Mouse (Mus musculus) intestine, postnatal 0 days (tissue): ENCODE results near the gene Slc35e2. TPM values are rescaled to one million over a fixed set of nuclear protein-coding genes. Genes with fewer than 3 reads are reported as not detected.

Experiments used
- ATAC-seq: fragments of 200-750 bp; cut with Nextera tagmentation; 2 replicates; pipeline ENCODE4 v1.8.0; 2017; ENCODE audit warnings: mild to moderate bottlenecking, moderate TSS enrichment, moderate library complexity
- H3K27ac ChIP-seq: fragments of 300-500 bp; sonication (generic); 2 replicates; pipeline ENCODE4 v1.5.1; 2014; ENCODE audit warnings: mild to moderate bottlenecking, low read depth, low read length, moderate library complexity
- H3K27me3 ChIP-seq: fragments of 300-500 bp; sonication (generic); replicated peaks from 2 replicates; pipeline ENCODE4 v1.6.1; 2014; ENCODE audit warnings: low read length, mixed read lengths; ENCODE audit not compliant: control insufficient read depth, insufficient read depth
- H3K36me3 ChIP-seq: fragments of 300-500 bp; sonication (generic); 2 replicates; pipeline ENCODE4 v1.6.1; 2014; ENCODE audit warnings: mild to moderate bottlenecking, moderate library complexity; ENCODE audit not compliant: control insufficient read depth, insufficient read depth
- H3K4me1 ChIP-seq: fragments of 300-500 bp; sonication (generic); replicated peaks from 2 replicates; pipeline ENCODE4 v1.6.1; 2014; ENCODE audit warnings: antibody characterized with exemption, low read length, mixed read lengths; ENCODE audit not compliant: control insufficient read depth, insufficient read depth
- H3K4me2 ChIP-seq: fragments of 300-500 bp; sonication (generic); replicated peaks from 2 replicates; pipeline ENCODE4 v1.6.1; 2014; ENCODE audit warnings: low read depth, mild to moderate bottlenecking, moderate library complexity
- H3K4me3 ChIP-seq: fragments of 300-500 bp; sonication (generic); 2 replicates; pipeline ENCODE4 v1.5.1; 2014; ENCODE audit warnings: low read depth, low read length
- H3K9ac ChIP-seq: fragments of 300-500 bp; sonication (generic); 2 replicates; pipeline ENCODE4 v1.6.1; 2014; ENCODE audit warnings: mild to moderate bottlenecking, low read depth, low read length
- H3K9me3 ChIP-seq: fragments of 300-500 bp; sonication (generic); 2 replicates; pipeline ENCODE4 v1.6.1; 2016; ENCODE audit warnings: mixed run types; ENCODE audit not compliant: control insufficient read depth
- CTCF ChIP-seq: sonication (generic); IDR thresholded peaks from 2 replicates; pipeline ENCODE4 v1.5.1; 2016; ENCODE audit warnings: low read depth, mild to moderate bottlenecking, control low read depth, antibody characterized with exemption, moderate library complexity
- WGBS: fragments of 180-500 bp; shearing (Covaris S2); extraction: QIAGEN DNeasy Blood & Tissue Kit; methylation state at CpG from one replicate; pipeline ENCODE4 v1.1.7; 2014; 5-methylcytosine and 5-hydroxymethylcytosine counted together
- polyA plus RNA-seq: library from polyadenylated mRNA; unstranded; fragments of >200 nt; fragmentation: Nextera tagmentation; extraction: Ambion mirVana; gene quantifications from 2 replicates; pipeline ENCODE4 v1.2.1, GENCODE M21; 2015

Gene Slc35e2
- 5.1 and 6.1 TPM in 2 replicates for polyA plus RNA-seq

DNA sequence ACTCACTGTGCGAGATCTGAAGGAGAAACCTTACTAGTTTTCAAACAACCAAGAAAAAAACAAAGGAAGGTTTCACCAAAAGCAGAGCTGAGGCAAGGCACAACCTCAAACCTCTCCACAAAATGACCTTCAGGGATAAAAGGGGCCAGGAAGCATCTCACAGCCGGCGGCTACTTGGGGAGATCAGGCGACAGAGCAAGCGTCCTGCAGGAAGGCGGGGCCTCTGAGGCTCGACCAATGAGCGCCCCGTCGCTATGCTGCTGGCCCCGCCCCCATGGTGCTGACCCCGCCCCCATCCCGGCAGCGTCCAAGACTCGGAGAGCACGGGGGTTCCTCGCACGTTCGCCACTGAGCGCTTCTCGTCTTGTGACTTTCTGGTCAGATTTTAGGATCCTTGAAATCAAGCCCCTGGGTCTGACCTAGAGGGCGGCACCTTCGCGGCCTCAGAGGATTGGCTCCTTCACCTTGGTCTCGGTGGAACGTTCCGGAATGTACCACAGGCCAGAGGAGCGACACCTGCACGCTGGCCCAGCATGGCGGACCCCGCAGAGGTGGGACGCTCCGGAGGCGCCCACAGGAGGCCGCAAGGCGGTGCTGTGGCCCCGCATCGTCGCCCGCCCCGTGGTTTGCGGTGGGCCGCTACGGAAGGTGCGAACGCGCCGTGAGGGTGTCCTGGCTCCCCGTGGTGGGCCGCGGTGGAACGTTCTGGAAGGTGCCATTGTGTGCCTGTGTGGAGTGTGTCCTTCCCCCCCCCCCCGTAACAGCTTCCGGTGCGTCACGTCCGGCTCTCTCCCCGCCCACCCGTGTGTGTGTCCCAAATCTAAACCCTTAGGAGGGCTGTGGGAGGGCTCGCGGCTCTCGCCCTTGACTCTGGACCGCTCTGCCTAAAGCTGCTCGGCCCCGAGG lies at the start of gene Slc35e2:
Slc35e2 (plus strand) TSS at position 326 of the 906 bp plus-strand sequence.
- TF ChIP-seq CTCF, result peak; percentile 61
- Histone ChIP-seq H3K4me2 (peak within 1 kb of the TSS; percentile 97), H3K9me3 (no peaks in the 10 kb centered on the region), H3K27me3 (no peaks in the 10 kb centered on the region), H3K9ac (peak within 1 kb of the TSS; percentile 92), H3K27ac (peak within 1 kb of the TSS; percentile 97), H3K4me1 (no peaks in the 10 kb centered on the region), H3K36me3 (peaks cover 5% of the 10 kb centered on the region; the same call in 1 of the 2 replicates), H3K4me3 (peak within 1 kb of the TSS; percentile 98)
- WGBS, result under 1% methylated on average over 65 of the region's 65 CpGs
- peak; percentile 95 for ATAC-seq

DNA sequence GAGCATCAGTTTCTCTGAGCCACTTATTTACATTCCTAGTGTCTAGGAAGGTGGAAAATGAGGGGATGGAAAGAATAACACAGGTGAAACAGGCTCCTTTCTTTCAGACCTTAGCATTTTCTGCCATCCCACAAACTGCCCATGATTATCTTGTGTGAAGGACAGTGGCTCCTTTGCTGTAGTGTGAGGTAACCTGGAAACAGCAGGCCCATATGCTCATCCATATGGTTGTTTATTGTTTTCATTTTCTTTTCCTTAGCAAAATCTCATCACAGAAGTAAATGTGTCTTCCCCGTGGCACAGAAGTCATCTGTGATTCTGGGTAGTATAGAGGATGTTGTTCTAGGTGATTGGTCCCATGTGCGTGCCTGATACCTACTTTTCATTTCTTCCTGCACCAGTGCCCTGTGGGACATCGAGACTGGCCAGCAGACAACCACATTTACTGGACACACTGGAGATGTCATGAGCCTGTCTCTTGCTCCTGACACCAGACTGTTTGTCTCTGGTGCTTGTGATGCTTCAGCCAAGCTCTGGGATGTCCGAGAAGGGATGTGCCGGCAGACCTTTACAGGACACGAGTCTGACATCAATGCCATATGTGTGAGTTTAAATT lies 48.2 kb upstream of the Slc35e2 start:
- no peak for TF ChIP-seq CTCF
- Histone ChIP-seq H3K27me3 (no peaks in the 10 kb centered on the region), H3K9me3 (no peaks in the 10 kb centered on the region), H3K36me3 (peaks cover 74% of the 10 kb centered on the region), H3K4me2 (no peak overlapping the region), H3K27ac (no peak overlapping the region; the same call in 1 of the 2 replicates), H3K9ac (no peak overlapping the region), H3K4me1 (no peaks in the 10 kb centered on the region), H3K4me3 (no peak overlapping the region)
- no peak for ATAC-seq
- 91% methylated on average over 6 of the region's 6 CpGs for WGBS

DNA sequence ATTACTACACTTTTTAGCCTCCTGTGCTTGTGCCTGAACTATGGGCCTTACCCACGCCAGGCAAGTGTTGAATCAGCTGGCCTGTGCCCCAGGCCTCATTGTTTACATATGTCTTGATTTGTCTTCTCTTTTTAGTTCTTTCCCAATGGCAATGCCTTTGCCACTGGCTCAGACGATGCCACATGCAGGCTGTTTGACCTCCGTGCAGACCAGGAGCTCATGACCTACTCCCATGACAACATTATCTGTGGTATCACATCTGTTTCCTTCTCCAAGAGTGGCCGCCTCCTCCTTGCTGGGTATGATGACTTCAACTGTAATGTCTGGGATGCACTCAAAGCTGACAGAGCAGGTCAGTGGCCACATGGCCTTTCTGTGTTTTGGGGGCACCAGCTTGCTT lies 46.3 kb upstream of the Slc35e2 start:
- Histone ChIP-seq H3K9me3 (no peaks in the 10 kb centered on the region), H3K4me1 (no peaks in the 10 kb centered on the region), H3K27me3 (no peaks in the 10 kb centered on the region), H3K4me2 (no peak overlapping the region), H3K27ac (no peak overlapping the region), H3K9ac (no peak overlapping the region), H3K36me3 (peaks cover 73% of the 10 kb centered on the region), H3K4me3 (no peak overlapping the region)
- ATAC-seq, result no peak
- no peak for TF ChIP-seq CTCF
- WGBS, result 47% methylated on average over 4 of the region's 4 CpGs

DNA sequence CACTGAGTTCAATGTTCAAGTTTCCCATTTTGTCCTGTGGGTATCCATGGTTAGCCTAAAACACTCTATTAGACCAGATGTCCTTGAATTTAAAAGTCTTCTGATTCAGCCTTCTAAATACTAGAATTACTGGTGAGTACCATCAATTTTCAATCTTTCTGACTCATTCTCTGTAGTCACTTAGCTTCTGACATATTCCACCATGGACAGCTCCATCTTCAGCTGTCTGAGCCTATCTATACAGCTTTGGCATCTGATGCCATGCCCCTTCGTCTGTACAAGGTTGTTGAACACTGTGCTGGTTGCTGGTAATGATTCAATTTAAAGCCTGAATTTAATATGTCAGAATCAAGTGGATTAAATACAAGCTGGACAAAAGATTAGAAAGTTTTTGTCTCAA lies 45.8 kb upstream of the Slc35e2 start:
- ATAC-seq, result no peak
- no peak for TF ChIP-seq CTCF

DNA sequence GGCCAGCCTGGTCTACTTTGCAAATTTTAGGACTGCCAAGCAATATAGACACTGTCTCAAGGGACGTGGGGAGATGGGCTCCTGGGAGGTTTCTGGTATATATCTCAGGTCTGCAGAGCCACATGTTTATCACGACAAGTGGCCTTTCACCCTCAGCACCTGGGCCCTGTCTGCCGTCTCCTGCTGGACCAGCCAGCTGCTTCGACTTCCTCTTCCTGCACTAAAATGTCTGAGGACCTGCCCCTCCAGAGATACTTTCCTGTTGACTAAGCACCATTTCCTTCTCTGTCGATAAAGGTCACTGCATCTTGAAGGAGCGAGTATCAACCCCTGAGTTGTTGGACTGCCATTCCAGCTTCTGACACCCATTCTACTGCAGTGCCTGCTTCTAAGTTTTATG lies 41.8 kb upstream of the Slc35e2 start:
- Histone ChIP-seq H3K36me3 (peaks cover 58% of the 10 kb centered on the region), H3K9ac (no peak overlapping the region), H3K4me3 (no peak overlapping the region), H3K27me3 (no peaks in the 10 kb centered on the region), H3K4me2 (no peak overlapping the region), H3K27ac (no peak overlapping the region; the same call in 1 of the 2 replicates), H3K9me3 (no peaks in the 10 kb centered on the region), H3K4me1 (peaks cover 6% of the 10 kb centered on the region; the same call in 1 of the 2 replicates)
- no peak for ATAC-seq
- no peak for TF ChIP-seq CTCF
- 24% methylated on average over 6 of the region's 6 CpGs for WGBS

More for the DNA sequence above, 45.8 kb upstream of the Slc35e2 start:
- no peaks in the 10 kb centered on the region for H3K27me3 ChIP-seq
- no peak overlapping the region for H3K9ac ChIP-seq
- peaks cover 79% of the 10 kb centered on the region for H3K36me3 ChIP-seq
- H3K4me1 ChIP-seq, result no peaks in the 10 kb centered on the region
- no peaks in the 10 kb centered on the region for H3K9me3 ChIP-seq
- WGBS, result 57% methylated on average over 1 of the region's 1 CpGs
- no peak overlapping the region for H3K4me3 ChIP-seq
- H3K4me2 ChIP-seq, result no peak overlapping the region
- no peak overlapping the region for H3K27ac ChIP-seq

DNA sequence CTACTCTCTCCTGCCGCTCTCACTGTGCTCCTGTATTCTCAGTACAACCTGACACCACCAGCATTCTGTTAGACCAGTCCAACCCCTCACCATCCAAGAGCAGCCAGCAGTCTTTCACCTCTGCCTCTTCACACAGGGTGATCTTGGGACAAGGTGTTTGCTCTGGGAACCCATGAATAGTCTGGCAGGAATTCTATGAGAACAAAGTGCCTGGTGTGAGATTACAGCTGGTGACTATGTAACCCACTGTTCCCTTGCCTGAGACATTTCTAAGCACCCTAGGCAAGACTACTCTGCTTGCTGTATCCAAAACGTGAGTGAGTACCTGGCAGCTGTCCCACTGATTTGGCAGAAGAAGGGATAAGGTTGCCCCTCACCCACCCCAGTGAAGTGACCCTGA lies 40.3 kb upstream of the Slc35e2 start:
- H3K36me3 ChIP-seq, result peaks cover 43% of the 10 kb centered on the region
- no peaks in the 10 kb centered on the region for H3K27me3 ChIP-seq
- ATAC-seq, result no peak

More for the DNA sequence above, 40.3 kb upstream of the Slc35e2 start:
- Histone ChIP-seq H3K4me1 (peaks cover 6% of the 10 kb centered on the region; the same call in 1 of the 2 replicates), H3K4me3 (no peak overlapping the region), H3K27ac (no peak overlapping the region), H3K9me3 (no peaks in the 10 kb centered on the region), H3K9ac (no peak overlapping the region), H3K4me2 (no peak overlapping the region)
- no peak for TF ChIP-seq CTCF
- 51% methylated on average over 2 of the region's 2 CpGs for WGBS
